Mouse (Mus musculus) lung, adult 2 months (tissue): ENCODE results near the gene Fscn3. TPM values are rescaled to one million over a fixed set of nuclear protein-coding genes. Genes with fewer than 3 reads are reported as not detected.

ENCODE experiments used
- DNase-seq: peaks from one replicate; pipeline ENCODE4 v3.0.0; 2022
- H3K4me1 ChIP-seq: fragments of 200-500 bp; 2 replicates; pipeline ENCODE4 v1.6.1; 2011; ENCODE audit warnings: low read length; ENCODE audit not compliant: control insufficient read depth, insufficient read depth
- H3K4me3 ChIP-seq: fragments of 200-500 bp; replicated peaks from 2 replicates; pipeline ENCODE3; 2011; ENCODE audit warnings: low read depth, mild to moderate bottlenecking, control low read depth, low read length; ENCODE audit errors: extremely low read depth
- CTCF ChIP-seq: fragments of 200-500 bp; IDR thresholded peaks from 2 replicates; pipeline ENCODE4 v1.5.1; 2011; ENCODE audit warnings: mild to moderate bottlenecking, low read length, control low read depth; ENCODE audit not compliant: insufficient read depth
- POLR2A ChIP-seq: fragments of 200-500 bp; IDR thresholded peaks from 2 replicates; pipeline ENCODE4 v1.6.1; 2011; ENCODE audit warnings: low read depth, mild to moderate bottlenecking, control low read depth, low read length, borderline replicate concordance; ENCODE audit errors: extremely low read depth
- WGBS: fragments of 180-500 bp; shearing (Covaris S2); methylation state at CpG from one replicate; pipeline ENCODE4 v1.1.7; 2018; 5-methylcytosine and 5-hydroxymethylcytosine counted together
- polyA plus RNA-seq: library from polyadenylated mRNA; depleted of rRNA; stranded (reverse); fragments of >200 nt; gene quantifications from 2 replicates; pipeline ENCODE4 v1.2.3, GENCODE M21; 2012

Fscn3 gene
- polyA plus RNA-seq, 1 experiment: not detected

- H3K4me3 ChIP-seq: no peak overlapping the region
- TF ChIP-seq CTCF: no peak
- TF ChIP-seq POLR2A: no peak
- WGBS: 44% methylated on average over 6 of the region's 6 CpGs
- DNase-seq: no peak
- no peaks in the 10 kb centered on the region for H3K4me1 ChIP-seq
Observed at GRCm38 (mm10) chr6:28464630-28465029, 37.0 kb downstream of the Fscn3 start.

- 41% methylated on average over 4 of the region's 4 CpGs for WGBS
- Histone ChIP-seq H3K4me3 (no peak overlapping the region), H3K4me1 (no peaks in the 10 kb centered on the region)
- DNase-seq: no peak
- TF ChIP-seq POLR2A: no peak
- TF ChIP-seq CTCF: no peak
Observed at GRCm38 (mm10) chr6:28470017-28470602, 42.5 kb downstream of the Fscn3 start.

- WGBS: 76% methylated on average over 5 of the region's 5 CpGs
- H3K4me3 ChIP-seq: no peak overlapping the region
- TF ChIP-seq CTCF (no peak), POLR2A (no peak)
- DNase-seq: no peak
- H3K4me1 ChIP-seq: no peaks in the 10 kb centered on the region
Observed at GRCm38 (mm10) chr6:28470621-28471020, 43.0 kb downstream of the Fscn3 start.

- no peak for DNase-seq
- WGBS: 85% methylated on average over 9 of the region's 9 CpGs
Observed at GRCm38 (mm10) chr6:28471284-28472035, 43.9 kb downstream of the Fscn3 start.

GRCm38 (mm10) chr6:28474211-28474610, 46.6 kb downstream of the Fscn3 start:
- DNase-seq: no peak
- WGBS: 84% methylated on average over 4 of the region's 4 CpGs
- Histone ChIP-seq H3K4me1 (no peaks in the 10 kb centered on the region), H3K4me3 (no peak overlapping the region)
- TF ChIP-seq POLR2A: no peak
- no peak for TF ChIP-seq CTCF

More at GRCm38 (mm10) chr6:28471284-28472035, 43.9 kb downstream of the Fscn3 start:
- no peak overlapping the region for H3K4me3 ChIP-seq
- H3K4me1 ChIP-seq: no peaks in the 10 kb centered on the region
- TF ChIP-seq POLR2A: no peak

GRCm38 (mm10) chr6:28474839-28475238, 47.2 kb downstream of the Fscn3 start, which contains the start of gene Snd1:
Gene Snd1, plus strand, starts transcription at chr6:28475139.
- Histone ChIP-seq H3K4me1 (peaks cover 3% of the 10 kb centered on the region; the same call in 1 of the 2 replicates), H3K4me3 (no peak within 1 kb of the TSS)
- no peak for DNase-seq
- 76% methylated on average over 5 of the region's 5 CpGs for WGBS
- TF ChIP-seq CTCF (no peak), POLR2A (no peak)

GRCm38 (mm10) chr6:28479865-28480751, 52.5 kb downstream of the Fscn3 start:
- peak; percentile 98 for DNase-seq
- Histone ChIP-seq H3K4me1 (peaks cover 9% of the 10 kb centered on the region; the same call in 1 of the 2 replicates), H3K4me3 (peak overlapping the region; percentile 75)
- under 1% methylated on average over 68 of the region's 68 CpGs for WGBS
- TF ChIP-seq POLR2A (peak; percentile 82; the same call in 1 of the 2 replicates), CTCF (no peak)

GRCm38 (mm10) chr6:28480752-28481492, 53.3 kb downstream of the Fscn3 start:
- WGBS: 5% methylated on average over 21 of the region's 21 CpGs
- no peak for DNase-seq
- Histone ChIP-seq H3K4me3 (peak overlapping the region; percentile 75), H3K4me1 (peaks cover 12% of the 10 kb centered on the region)
- TF ChIP-seq POLR2A (no peak), CTCF (no peak)
